Mouse (Mus musculus): ENCODE measurements around the gene Macc1. TPM values are rescaled to one million over a fixed set of nuclear protein-coding genes. Genes with fewer than 3 reads are reported as not detected.
A peak's percentile ranks its signal among the peaks of the same experiment; 100 is the strongest.

Macc1 gene
- polyA plus RNA-seq, 1 experiment from 2014 or later: 1.6 TPM

DNA sequence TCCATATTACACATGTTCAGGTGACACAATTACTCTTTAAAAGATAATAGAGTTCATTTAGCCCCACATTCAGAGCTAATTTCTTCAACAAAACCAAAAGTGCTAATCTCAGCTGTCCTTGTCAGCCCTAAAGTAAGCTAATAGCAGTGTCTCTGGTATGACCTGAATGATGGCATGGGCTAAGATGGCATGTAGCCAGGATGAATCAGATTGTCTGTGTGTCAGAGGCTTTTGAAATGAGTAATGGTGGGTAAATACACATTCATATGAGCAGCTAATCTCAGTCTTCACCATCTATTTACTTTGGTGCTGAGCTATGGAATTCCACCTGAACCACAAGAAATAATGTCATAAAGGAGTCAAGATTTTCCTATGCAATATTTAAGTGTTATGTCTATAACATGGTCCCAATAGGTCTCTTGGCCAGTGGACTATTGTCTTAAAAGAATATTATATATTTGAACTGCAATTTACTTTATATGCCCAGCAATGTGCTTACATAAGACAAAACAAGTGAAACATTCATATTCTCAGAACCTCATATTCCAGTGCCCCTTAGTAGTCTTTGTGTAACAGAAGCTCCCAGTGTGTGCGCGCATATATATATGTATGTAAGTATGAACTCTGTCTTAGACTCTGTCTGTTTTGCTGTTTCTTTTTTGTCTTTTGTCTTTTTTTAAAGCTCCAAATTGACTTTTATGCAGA lies 112.3 kb downstream of the Macc1 start:
- DNase-seq (ENCODE audit: low spot score): no peak
- no peak overlapping the region for H3K4me2 ChIP-seq (ENCODE audit: low read depth, low read length)
- no peak for ATAC-seq (ENCODE audit: low read depth)
- H3K36me3 ChIP-seq (ENCODE audit: control insufficient read depth, insufficient read depth, low read length): no peaks in the 10 kb centered on the region
- H3K4me1 ChIP-seq (ENCODE audit: control insufficient read depth, insufficient read depth, low read length): no peaks in the 10 kb centered on the region
- H3K27me3 ChIP-seq (replicated peaks; ENCODE audit: control insufficient read depth, insufficient read depth, low read length): no peaks in the 10 kb centered on the region
- 93% methylated on average over 2 of the region's 2 CpGs for WGBS
- H3K4me3 ChIP-seq (ENCODE audit: low read depth, low read length): no peak overlapping the region
- H3K27ac ChIP-seq (replicated peaks; ENCODE audit: low read depth, low read length): no peak overlapping the region
- no peak overlapping the region for H3K9ac ChIP-seq (ENCODE audit: low read depth, low read length)
- no peaks in the 10 kb centered on the region; the same call in 1 of the 2 replicates for H3K9me3 ChIP-seq (ENCODE audit: control insufficient read depth, low read length)

DNA sequence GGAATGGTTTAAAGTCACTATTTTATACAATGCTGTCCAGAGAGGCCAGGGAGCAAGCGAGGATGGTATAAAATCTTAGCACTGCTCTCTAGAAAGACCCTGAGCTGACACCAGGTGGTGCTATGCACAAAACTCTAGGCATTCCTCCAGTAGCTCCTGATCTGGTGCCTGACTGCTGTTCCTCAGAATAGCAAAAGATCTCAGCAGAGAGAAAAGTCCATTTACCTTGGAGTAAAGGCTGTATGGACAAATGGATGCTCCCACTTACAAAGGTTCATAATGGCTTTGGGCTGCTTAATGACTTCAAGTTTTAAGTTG lies 112.8 kb downstream of the Macc1 start:
- no peak overlapping the region for H3K4me2 ChIP-seq (ENCODE audit: low read depth, low read length)
- H3K9ac ChIP-seq (ENCODE audit: low read depth, low read length): no peak overlapping the region
- no peak overlapping the region for H3K4me3 ChIP-seq (ENCODE audit: low read depth, low read length)
- ATAC-seq (ENCODE audit: low read depth): peak; percentile 70; the same call in 1 of the 2 replicates
- no peak overlapping the region for H3K27ac ChIP-seq (replicated peaks; ENCODE audit: low read depth, low read length)
- no peaks in the 10 kb centered on the region for H3K27me3 ChIP-seq (replicated peaks; ENCODE audit: control insufficient read depth, insufficient read depth, low read length)
- peak; percentile 73 for DNase-seq (ENCODE audit: low spot score)
- H3K4me1 ChIP-seq (ENCODE audit: control insufficient read depth, insufficient read depth, low read length): no peaks in the 10 kb centered on the region
- no peaks in the 10 kb centered on the region for H3K36me3 ChIP-seq (ENCODE audit: control insufficient read depth, insufficient read depth, low read length)
- WGBS: 64% methylated on average over 1 of the region's 1 CpGs
- no peaks in the 10 kb centered on the region; the same call in 1 of the 2 replicates for H3K9me3 ChIP-seq (ENCODE audit: control insufficient read depth, low read length)

DNA sequence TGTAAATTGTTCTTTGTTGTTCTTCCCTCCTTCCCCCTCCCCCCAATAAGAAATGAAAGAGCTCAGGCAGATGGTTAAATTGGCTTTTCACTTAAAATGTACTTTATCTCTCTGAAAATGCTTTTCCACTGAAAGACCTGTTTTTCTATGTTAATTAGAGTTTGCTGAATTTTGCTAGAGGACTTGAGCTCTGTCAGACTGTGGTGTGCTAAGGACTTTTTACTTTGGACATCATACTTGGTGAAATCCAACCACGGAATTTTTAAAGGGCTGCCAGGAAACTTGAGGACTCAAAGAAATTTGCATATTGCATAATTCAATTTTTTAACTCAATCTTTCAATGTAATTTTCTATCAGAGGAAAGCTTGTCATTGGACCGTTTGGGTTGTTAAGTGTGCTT lies 126.7 kb downstream of the Macc1 start:
- Histone ChIP-seq H3K4me3 (ENCODE audit: low read depth, low read length) (no peak overlapping the region), H3K9me3 (ENCODE audit: control insufficient read depth, low read length) (no peaks in the 10 kb centered on the region), H3K36me3 (ENCODE audit: control insufficient read depth, insufficient read depth, low read length) (no peaks in the 10 kb centered on the region), H3K9ac (ENCODE audit: low read depth, low read length) (no peak overlapping the region), H3K27ac (replicated peaks; ENCODE audit: low read depth, low read length) (no peak overlapping the region), H3K27me3 (replicated peaks; ENCODE audit: control insufficient read depth, insufficient read depth, low read length) (no peaks in the 10 kb centered on the region), H3K4me2 (ENCODE audit: low read depth, low read length) (no peak overlapping the region), H3K4me1 (ENCODE audit: control insufficient read depth, insufficient read depth, low read length) (no peaks in the 10 kb centered on the region)
- no peak for ATAC-seq (ENCODE audit: low read depth)
- 61% methylated on average over 2 of the region's 2 CpGs for WGBS
- no peak for DNase-seq (ENCODE audit: low spot score)

DNA sequence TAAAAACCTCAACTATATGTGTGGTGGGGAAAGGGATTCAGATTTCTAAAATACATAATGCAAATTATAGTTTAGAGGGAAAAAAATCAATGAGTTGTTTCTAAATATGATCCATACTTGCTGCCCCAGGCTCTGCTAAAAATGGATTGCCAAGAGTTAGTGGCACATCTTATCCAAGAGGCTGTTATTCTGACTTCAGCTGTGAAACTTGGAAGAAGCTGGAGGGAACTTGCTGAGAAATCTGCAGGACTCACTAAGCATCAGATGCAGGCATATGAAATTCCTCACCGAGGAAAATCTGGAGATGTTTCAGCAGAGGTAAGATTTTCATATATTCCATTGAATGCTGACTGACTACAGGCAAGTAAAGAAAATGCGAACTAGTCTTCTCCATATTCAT lies 136.0 kb downstream of the Macc1 start:
- Histone ChIP-seq H3K4me3 (ENCODE audit: low read depth, low read length) (no peak overlapping the region), H3K27ac (replicated peaks; ENCODE audit: low read depth, low read length) (no peak overlapping the region), H3K4me1 (ENCODE audit: control insufficient read depth, insufficient read depth, low read length) (peaks cover 3% of the 10 kb centered on the region; the same call in 1 of the 2 replicates), H3K36me3 (ENCODE audit: control insufficient read depth, insufficient read depth, low read length) (no peaks in the 10 kb centered on the region), H3K27me3 (replicated peaks; ENCODE audit: control insufficient read depth, insufficient read depth, low read length) (no peaks in the 10 kb centered on the region), H3K9me3 (ENCODE audit: control insufficient read depth, low read length) (no peaks in the 10 kb centered on the region), H3K4me2 (ENCODE audit: low read depth, low read length) (no peak overlapping the region), H3K9ac (ENCODE audit: low read depth, low read length) (no peak overlapping the region)
- DNase-seq (ENCODE audit: low spot score) (peak; percentile 13), ATAC-seq (ENCODE audit: low read depth) (no peak)
- 73% methylated on average over 2 of the region's 2 CpGs for WGBS

DNA sequence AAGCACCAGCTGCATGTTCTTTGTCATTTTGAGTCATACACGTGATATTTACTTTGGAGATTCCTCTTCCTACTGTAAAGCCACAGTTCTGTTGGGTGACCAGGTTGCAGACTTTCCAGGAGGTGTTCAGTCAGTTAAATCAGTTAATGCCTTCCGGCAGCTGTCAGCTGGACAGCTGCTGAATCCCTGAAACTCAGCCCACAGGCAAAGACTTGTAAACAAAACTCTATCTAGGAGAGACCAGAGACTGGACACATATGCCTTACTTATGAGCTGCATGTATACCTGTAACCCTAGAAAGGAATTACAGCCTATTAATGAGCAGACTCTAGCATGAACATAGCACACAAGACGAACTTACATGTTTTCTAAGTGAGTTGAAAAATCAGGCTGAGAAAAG lies 137.2 kb downstream of the Macc1 start:
- 51% methylated on average over 3 of the region's 3 CpGs for WGBS
- peak; percentile 38 for DNase-seq (ENCODE audit: low spot score)
- H3K9ac ChIP-seq (ENCODE audit: low read depth, low read length): no peak overlapping the region
- no peak for ATAC-seq (ENCODE audit: low read depth)
- no peak overlapping the region for H3K27ac ChIP-seq (replicated peaks; ENCODE audit: low read depth, low read length)
- H3K4me2 ChIP-seq (ENCODE audit: low read depth, low read length): no peak overlapping the region
- H3K4me1 ChIP-seq (ENCODE audit: control insufficient read depth, insufficient read depth, low read length): peaks cover 3% of the 10 kb centered on the region; the same call in 1 of the 2 replicates
- no peaks in the 10 kb centered on the region for H3K36me3 ChIP-seq (ENCODE audit: control insufficient read depth, insufficient read depth, low read length)
- H3K27me3 ChIP-seq (replicated peaks; ENCODE audit: control insufficient read depth, insufficient read depth, low read length): no peaks in the 10 kb centered on the region
- no peaks in the 10 kb centered on the region for H3K9me3 ChIP-seq (ENCODE audit: control insufficient read depth, low read length)
- H3K4me3 ChIP-seq (ENCODE audit: low read depth, low read length): no peak overlapping the region

DNA sequence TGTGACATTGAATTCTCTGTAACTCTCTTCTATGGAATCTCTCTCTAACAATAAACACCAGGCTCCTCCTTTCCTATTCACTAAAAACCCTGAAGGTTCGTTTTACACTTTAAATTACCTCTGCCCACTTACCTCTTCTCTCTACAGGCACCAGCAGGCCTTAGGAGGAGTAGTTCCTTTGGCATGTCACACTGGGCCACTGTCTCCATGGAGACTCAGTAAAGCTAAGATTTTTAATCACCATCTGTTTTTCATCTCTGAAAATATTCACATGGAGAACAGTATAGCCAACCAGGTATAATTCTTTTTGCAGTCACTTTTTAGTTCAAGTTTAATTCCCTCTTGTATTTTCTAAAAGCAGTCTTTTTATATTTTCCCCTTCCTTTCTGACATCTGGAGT lies 140.0 kb downstream of the Macc1 start:
- Histone ChIP-seq H3K36me3 (ENCODE audit: control insufficient read depth, insufficient read depth, low read length) (no peaks in the 10 kb centered on the region), H3K9me3 (ENCODE audit: control insufficient read depth, low read length) (no peaks in the 10 kb centered on the region), H3K4me2 (ENCODE audit: low read depth, low read length) (no peak overlapping the region), H3K27me3 (replicated peaks; ENCODE audit: control insufficient read depth, insufficient read depth, low read length) (no peaks in the 10 kb centered on the region), H3K9ac (ENCODE audit: low read depth, low read length) (no peak overlapping the region), H3K27ac (replicated peaks; ENCODE audit: low read depth, low read length) (no peak overlapping the region), H3K4me3 (ENCODE audit: low read depth, low read length) (no peak overlapping the region), H3K4me1 (ENCODE audit: control insufficient read depth, insufficient read depth, low read length) (peaks cover 3% of the 10 kb centered on the region; the same call in 1 of the 2 replicates)
- ATAC-seq (ENCODE audit: low read depth) (no peak), DNase-seq (ENCODE audit: low spot score) (peak; percentile 15)
- 8% methylated on average over 1 of the region's 1 CpGs for WGBS

DNA sequence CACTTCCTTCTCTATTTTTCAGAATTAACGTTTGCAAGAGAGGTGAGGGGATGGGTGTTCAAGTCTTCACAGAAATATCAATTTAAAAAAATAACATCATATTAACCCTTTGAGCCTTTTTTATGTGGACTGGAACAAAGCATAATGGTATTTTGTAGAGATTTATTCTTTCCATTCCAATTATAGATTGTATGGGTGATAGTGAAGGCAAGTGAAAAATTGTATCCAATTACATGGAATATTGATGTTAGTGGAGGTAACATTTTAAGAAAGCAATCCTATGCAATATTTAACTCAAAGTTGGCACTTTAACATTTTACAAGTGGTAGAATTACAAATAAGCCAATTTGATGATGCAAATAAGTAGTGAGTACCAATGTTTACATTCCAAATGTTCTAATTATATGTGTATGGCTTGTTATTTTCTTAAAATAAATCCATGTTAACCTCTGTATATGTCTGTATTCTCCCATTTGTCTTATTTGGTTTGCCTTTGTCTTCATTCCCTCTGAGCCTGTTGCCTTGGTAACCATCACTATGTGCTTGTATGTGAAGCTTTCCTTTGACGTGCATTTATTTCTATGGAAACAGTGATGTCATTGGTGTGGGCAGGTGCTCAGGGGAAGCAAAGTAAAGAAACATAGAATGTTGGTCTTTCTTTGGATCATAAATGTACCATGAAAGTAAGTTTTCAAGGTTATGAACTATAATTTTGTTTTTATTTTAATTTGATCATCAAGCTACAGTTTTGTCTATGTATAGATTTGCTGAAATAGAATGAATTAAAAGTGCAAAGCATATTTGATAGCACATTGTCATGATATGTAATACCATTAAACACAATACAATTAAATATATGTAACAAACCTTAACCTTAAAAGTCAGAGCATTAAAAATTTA lies 150.2 kb downstream of the Macc1 start:
- Histone ChIP-seq H3K9me3 (ENCODE audit: control insufficient read depth, low read length) (no peaks in the 10 kb centered on the region), H3K9ac (ENCODE audit: low read depth, low read length) (no peak overlapping the region), H3K27ac (replicated peaks; ENCODE audit: low read depth, low read length) (no peak overlapping the region), H3K4me1 (ENCODE audit: control insufficient read depth, insufficient read depth, low read length) (no peaks in the 10 kb centered on the region), H3K4me2 (ENCODE audit: low read depth, low read length) (no peak overlapping the region), H3K4me3 (ENCODE audit: low read depth, low read length) (no peak overlapping the region), H3K36me3 (ENCODE audit: control insufficient read depth, insufficient read depth, low read length) (no peaks in the 10 kb centered on the region), H3K27me3 (replicated peaks; ENCODE audit: control insufficient read depth, insufficient read depth, low read length) (no peaks in the 10 kb centered on the region)
- 46% methylated on average over 2 of the region's 2 CpGs for WGBS
- ATAC-seq (ENCODE audit: low read depth): peak; percentile 44; the same call in 1 of the 2 replicates
- peak; percentile 25 for DNase-seq (ENCODE audit: low spot score)

DNA sequence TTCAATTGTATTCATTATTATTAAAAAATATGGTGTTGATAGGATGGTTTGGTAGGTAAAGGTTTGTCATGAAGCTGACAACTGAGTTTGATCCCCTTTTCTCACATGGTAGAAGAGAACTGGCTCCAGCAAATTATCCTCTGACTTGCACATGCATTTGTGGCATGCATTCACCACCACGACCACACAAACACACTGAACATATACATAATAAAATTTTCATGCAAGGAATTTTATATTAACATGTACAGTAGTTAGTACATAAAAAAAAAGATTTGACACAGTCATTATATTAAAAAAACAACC lies 150.8 kb downstream of the Macc1 start:
- H3K9me3 ChIP-seq (ENCODE audit: control insufficient read depth, low read length): no peaks in the 10 kb centered on the region
- WGBS: 66% methylated on average over 1 of the region's 1 CpGs
- no peak for ATAC-seq (ENCODE audit: low read depth)
- no peak for DNase-seq (ENCODE audit: low spot score)
- H3K27ac ChIP-seq (replicated peaks; ENCODE audit: low read depth, low read length): no peak overlapping the region
- no peak overlapping the region for H3K4me2 ChIP-seq (ENCODE audit: low read depth, low read length)
- no peaks in the 10 kb centered on the region for H3K36me3 ChIP-seq (ENCODE audit: control insufficient read depth, insufficient read depth, low read length)
- H3K4me3 ChIP-seq (ENCODE audit: low read depth, low read length): no peak overlapping the region
- no peak overlapping the region for H3K9ac ChIP-seq (ENCODE audit: low read depth, low read length)
- no peaks in the 10 kb centered on the region for H3K27me3 ChIP-seq (replicated peaks; ENCODE audit: control insufficient read depth, insufficient read depth, low read length)
- no peaks in the 10 kb centered on the region for H3K4me1 ChIP-seq (ENCODE audit: control insufficient read depth, insufficient read depth, low read length)

Data from embryonic facial prominence, embryonic 14.5 days (tissue).